Mouse (Mus musculus): ENCODE data around the gene Eef1a1.

DNA sequence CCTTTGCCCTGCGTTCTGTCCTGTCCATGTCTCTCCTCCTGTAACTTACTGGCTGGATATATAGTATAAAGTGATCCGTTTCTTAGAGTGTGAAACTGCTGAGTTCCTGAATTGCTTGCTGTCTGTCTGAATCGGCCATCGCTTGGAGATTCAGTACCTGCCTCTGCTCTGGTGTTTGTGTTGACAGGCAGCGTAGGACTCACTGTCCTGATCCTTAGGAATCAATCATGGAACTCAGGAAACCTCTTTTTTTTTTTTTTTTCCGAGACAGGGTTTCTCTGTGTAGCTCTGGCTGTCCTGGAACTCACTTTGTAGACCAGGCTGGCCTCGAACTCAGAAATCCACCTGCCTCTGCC lies 17.7 kb upstream of the Eef1a1 start:
- TF ChIP-seq CTCF (IDR thresholded peaks at IDR 0.05; ENCODE audit: control insufficient read depth, insufficient read depth, low read length) = no peak
- TF ChIP-seq POLR2A (IDR thresholded peaks at IDR 0.05; ENCODE audit: borderline replicate concordance, control insufficient read depth, low read depth, low read length) = no peak

All from bone marrow, adult 2 months (tissue).